Mouse (Mus musculus) CH12.LX (cell line): Measurements from ENCODE around the gene Slc39a1. TPM values are rescaled to one million over a fixed set of nuclear protein-coding genes. Genes with fewer than 3 reads are reported as not detected.
"Not testable (repeated sequence)": the region's sequence is repeated elsewhere in the genome, so short reads cannot be mapped to it uniquely, and the experiment has no call there.

ENCODE experiments used
- DNase-seq: peaks from one replicate; pipeline ENCODE4 v3.0.0-alpha.2; 2013; ENCODE audit errors: extremely low read depth
- H3K27ac ChIP-seq: 2 replicates; pipeline ENCODE4 v1.5.1; 2012; ENCODE audit warnings: low read depth, mild to moderate bottlenecking, control low read depth, moderate library complexity; ENCODE audit not compliant: insufficient read depth
- H3K27me3 ChIP-seq: replicated peaks from 2 replicates; pipeline ENCODE3; 2012; ENCODE audit warnings: inconsistent platforms
- H3K36me3 ChIP-seq, 2 experiments: replicated peaks in 1 of 2; 2 replicates each; pipeline versions ENCODE3 to v1.6.1; 2012; ENCODE audit warnings: inconsistent platforms in 1 of 2, low read length in 1 of 2, mild to moderate bottlenecking in 1 of 2, mixed read lengths in 1 of 2, moderate library complexity in 1 of 2; ENCODE audit not compliant: control insufficient read depth in 1 of 2, insufficient read depth in 1 of 2
- H3K4me1 ChIP-seq, 2 experiments: 2 replicates each; pipeline ENCODE4 v1.6.1; 2012; ENCODE audit warnings: inconsistent platforms in 1 of 2, moderate library complexity in 1 of 2; ENCODE audit not compliant: insufficient read depth in 2 of 2, control insufficient read depth in 1 of 2
- H3K4me2 ChIP-seq: 2 replicates; pipeline ENCODE4 v1.6.1; 2012; ENCODE audit warnings: low read depth, mild to moderate bottlenecking, control low read depth; ENCODE audit not compliant: poor library complexity, insufficient read depth, severe bottlenecking
- H3K4me3 ChIP-seq, 3 experiments: fragments of 150-350 bp in 1 of 3; sonication (generic) in 1 of 3; replicated peaks in 1 of 3; 2 replicates each; pipeline versions ENCODE3 to v1.5.1; 2011 to 2012; ENCODE audit warnings: low read depth in 2 of 3, low read length in 2 of 3, mild to moderate bottlenecking in 2 of 3, moderate library complexity in 2 of 3, control low read depth in 1 of 3, improper control_type of control experiment in 1 of 3, inconsistent platforms in 1 of 3, mixed read lengths in 1 of 3; ENCODE audit not compliant: poor library complexity in 1 of 3
- H3K79me2 ChIP-seq: replicated peaks from 2 replicates; pipeline ENCODE4 v1.6.1; 2012; ENCODE audit warnings: mild to moderate bottlenecking, moderate library complexity; ENCODE audit not compliant: control insufficient read depth, poor library complexity, insufficient read depth, severe bottlenecking; ENCODE audit errors: extremely low read depth
- H3K9ac ChIP-seq: 2 replicates; pipeline ENCODE4 v1.6.1; 2012; ENCODE audit warnings: low read depth, mild to moderate bottlenecking, control low read depth, moderate library complexity; ENCODE audit not compliant: insufficient read depth
- H3K9me3 ChIP-seq: replicated peaks from 2 replicates; pipeline ENCODE3; 2012; ENCODE audit warnings: low read length, inconsistent platforms, mixed read lengths
- BHLHE40 ChIP-seq: IDR thresholded peaks from 2 replicates; pipeline ENCODE4 v1.6.1; 2011; ENCODE audit warnings: mild to moderate bottlenecking, low read depth, low read length, improper control_type of control experiment
- CHD2 ChIP-seq: IDR thresholded peaks from 2 replicates; pipeline ENCODE4 v1.6.1; 2011; ENCODE audit warnings: low read length, improper control_type of control experiment
- ELF1 ChIP-seq: IDR thresholded peaks from 2 replicates; pipeline ENCODE4 v1.6.1; 2014; ENCODE audit warnings: low read depth, mild to moderate bottlenecking, inconsistent platforms, low read length, improper control_type of control experiment
- JUN ChIP-seq: IDR thresholded peaks from 2 replicates; pipeline ENCODE4 v1.6.1; 2011; ENCODE audit warnings: low read depth, mild to moderate bottlenecking, low read length, improper control_type of control experiment, moderate library complexity; ENCODE audit not compliant: insufficient read depth
- MYC ChIP-seq: IDR thresholded peaks from 2 replicates; pipeline ENCODE4 v1.6.1; 2011; ENCODE audit warnings: low read depth, mild to moderate bottlenecking, improper control_type of control experiment, low read length
- SMC3 ChIP-seq: IDR thresholded peaks from 2 replicates; pipeline ENCODE4 v1.6.1; 2011; ENCODE audit warnings: low read depth, low read length, improper control_type of control experiment
- USF1 ChIP-seq: IDR thresholded peaks from 2 replicates; pipeline ENCODE4 v1.6.1; 2014; ENCODE audit warnings: low read depth, mild to moderate bottlenecking, inconsistent platforms, low read length, improper control_type of control experiment
- USF2 ChIP-seq: conservative IDR thresholded peaks from 2 replicates; pipeline ENCODE4 v1.6.1; 2011; ENCODE audit warnings: low read depth, low read length, improper control_type of control experiment
- ZKSCAN1 ChIP-seq: IDR thresholded peaks from 2 replicates; pipeline ENCODE4 v1.6.1; 2012; ENCODE audit warnings: low read depth, inconsistent platforms, low read length, improper control_type of control experiment, borderline replicate concordance
- ZNF384 ChIP-seq: IDR thresholded peaks from 2 replicates; pipeline ENCODE4 v1.6.1; 2012; ENCODE audit warnings: low read depth, low read length, improper control_type of control experiment, inconsistent platforms
- dilution Hi-C: fragments of 300-500 bp; cut with MboI; formaldehyde crosslinking; loops from 2 replicates; pipeline ENCODE4 v1.14.3; 2020; ENCODE audit warnings: low sequenced_read_pairs; ENCODE audit not compliant: extremely low pct_unique_long_range_greater_than_20kb, extremely low pct_ligation_motif_present
- in situ Hi-C: fragments of 300-500 bp; cut with MboI; formaldehyde crosslinking; loops from 3 replicates; pipeline ENCODE4 v1.14.3; 2019; ENCODE audit warnings: low sequenced_read_pairs, low pct_ligation_motif_present, low pct_unique_long_range_greater_than_20kb, mixed read lengths
- polyA plus RNA-seq: library from polyadenylated mRNA; unstranded; fragments of >175 nt; gene quantifications from 2 replicates; pipeline ENCODE4 v1.2.1, GENCODE M21; 2012; ENCODE audit warnings: low read depth; ENCODE audit not compliant: insufficient read length
- total RNA-seq, 2 experiments: library from RNA; depleted of rRNA; stranded (reverse); fragments of 300-350 nt in 1 of 2; fragments of >200 nt in 1 of 2; gene quantifications; 2 replicates each; pipeline ENCODE4 v1.2.3; 2012 to 2014

The Slc39a1 gene
- total and polyA plus RNA-seq, 3 experiments: 23.8 to 42.2 (median 40.7) TPM

- peak overlapping the region; percentile 66 for H3K27ac ChIP-seq
- peaks cover 3 to 42% of the 10 kb centered on the region in 2 experiments; a peak in 3 of 4 replicates for H3K4me1 ChIP-seq
- dilution Hi-C loops: no loop called here
- H3K4me3 ChIP-seq: peak overlapping the region; percentile 82 to 88 (median 82)
- no peak for DNase-seq
- peak overlapping the region; percentile 24 for H3K4me2 ChIP-seq
- in situ Hi-C loops: no loop called here
- no peaks in the 10 kb centered on the region for H3K9me3 ChIP-seq
- H3K36me3 ChIP-seq: peaks cover 15 to 21% of the 10 kb centered on the region in 2 experiments
- H3K79me2 ChIP-seq: peaks cover 20% of the 10 kb centered on the region
- peak overlapping the region; percentile 88 for H3K9ac ChIP-seq
- H3K27me3 ChIP-seq: no peaks in the 10 kb centered on the region
- TF ChIP-seq USF2 (no peak), USF1 (no peak), MYC (no peak), ZKSCAN1 (no peak), JUN (no peak), ELF1 (no peak), CHD2 (no peak), BHLHE40 (no peak)
Observed at GRCm38 (mm10) chr3:90248746-90249100, 751 bp downstream of the Slc39a1 start.

- H3K36me3 ChIP-seq: peaks cover 15 to 21% of the 10 kb centered on the region in 2 experiments
- in situ Hi-C loops: no loop called here
- no peak overlapping the region for H3K27ac ChIP-seq
- no peaks in the 10 kb centered on the region for H3K9me3 ChIP-seq
- no peak overlapping the region for H3K4me2 ChIP-seq
- DNase-seq: no peak
- TF ChIP-seq CHD2 (no peak), SMC3 (no peak), ZNF384 (no peak)
- TF ChIP-seq, all 38 proteins: peak for 0
- H3K4me3 ChIP-seq: no peak overlapping the region
- dilution Hi-C loops: no loop called here
- peaks cover 3 to 23% of the 10 kb centered on the region in 2 experiments; a peak in 3 of 4 replicates for H3K4me1 ChIP-seq
- H3K27me3 ChIP-seq: no peaks in the 10 kb centered on the region
- no peak overlapping the region for H3K9ac ChIP-seq
- H3K79me2 ChIP-seq: peaks cover 32% of the 10 kb centered on the region
Observed at GRCm38 (mm10) chr3:90250791-90251190, 2.8 kb downstream of the Slc39a1 start.

GRCm38 (mm10) chr3:90251731-90252226 lies 3.8 kb downstream of the Slc39a1 start:
- H3K9me3 ChIP-seq: not testable (repeated sequence)

GRCm38 (mm10) chr3:90252659-90253058 lies 4.7 kb downstream of the Slc39a1 start:
- Histone ChIP-seq H3K79me2 (peaks cover 50% of the 10 kb centered on the region), H3K4me1 (peaks cover 6 to 32% of the 10 kb centered on the region in 2 experiments), H3K36me3 (peaks cover 23 to 29% of the 10 kb centered on the region in 2 experiments)
- H3K4me3 ChIP-seq, in situ Hi-C loops, H3K27me3 ChIP-seq, H3K27ac ChIP-seq, H3K9me3 ChIP-seq, dilution Hi-C loops, DNase-seq, H3K9ac ChIP-seq, H3K4me2 ChIP-seq: not testable (repeated sequence)

More at GRCm38 (mm10) chr3:90251731-90252226, 3.8 kb downstream of the Slc39a1 start:
- dilution Hi-C loops, in situ Hi-C loops, H3K27ac ChIP-seq, H3K4me3 ChIP-seq, H3K9ac ChIP-seq, DNase-seq, H3K4me2 ChIP-seq, H3K27me3 ChIP-seq: not testable (repeated sequence)
- peaks cover 15 to 21% of the 10 kb centered on the region in 2 experiments for H3K36me3 ChIP-seq
- peaks cover 42% of the 10 kb centered on the region for H3K79me2 ChIP-seq
- peaks cover 0 to 27% of the 10 kb centered on the region in 2 experiments; a peak in 2 of 4 replicates for H3K4me1 ChIP-seq

- H3K27me3 ChIP-seq, H3K27ac ChIP-seq, H3K4me3 ChIP-seq, DNase-seq, dilution Hi-C loops, in situ Hi-C loops, H3K9me3 ChIP-seq: not testable (repeated sequence)
- Histone ChIP-seq H3K79me2 (peaks cover 55% of the 10 kb centered on the region), H3K9ac (peak overlapping the region; percentile 85; the same call in 1 of the 2 replicates), H3K4me1 (peaks cover 8 to 36% of the 10 kb centered on the region in 2 experiments), H3K4me2 (peak overlapping the region; percentile 29), H3K36me3 (peaks cover 26 to 34% of the 10 kb centered on the region in 2 experiments)
Observed at GRCm38 (mm10) chr3:90253174-90253573, 5.2 kb downstream of the Slc39a1 start.
